Mouse (Mus musculus): Measurements from ENCODE around the gene Cd3g.

DNA sequence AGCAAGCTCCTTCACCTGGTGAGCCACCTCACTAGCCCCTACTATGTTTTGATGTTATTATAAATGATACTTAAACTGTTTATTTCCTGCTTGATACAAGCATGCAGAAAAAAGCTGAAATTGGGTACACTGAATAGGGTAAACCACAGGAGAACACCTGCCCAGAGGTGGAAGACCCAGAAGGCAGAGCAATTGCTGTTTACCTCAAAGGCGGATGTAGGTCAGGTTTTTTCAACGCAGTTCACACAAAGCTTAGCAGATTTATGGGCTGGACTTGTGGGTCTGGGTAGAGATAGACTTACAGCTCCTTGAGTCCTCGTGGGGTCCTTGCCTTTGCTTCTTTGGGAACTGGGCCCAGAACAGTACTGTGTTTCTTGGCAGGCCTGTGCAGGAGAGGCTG is 35.6 kb upstream of the Cd3g start:
- TF ChIP-seq POLR2A (IDR thresholded peaks at IDR 0.05; ENCODE audit: borderline replicate concordance, extremely low read depth, insufficient read depth, insufficient read length, poor library complexity, severe bottlenecking) (no peak), CTCF (IDR thresholded peaks at IDR 0.05; ENCODE audit: borderline replicate concordance, extremely low read depth, insufficient read depth, insufficient read length) (no peak)
